Mouse (Mus musculus): Measurements from ENCODE around the gene Hmx3. TPM values are rescaled to one million over a fixed set of nuclear protein-coding genes. Genes with fewer than 3 reads are reported as not detected.
A peak's percentile ranks its signal among the peaks of the same experiment; 100 is the strongest.

Hmx3 gene
- not detected in 2 replicates for polyA plus RNA-seq (2015; fragmentation: Nextera tagmentation; extraction: Ambion mirVana)

- under 1% methylated on average over 62 of the region's 65 CpGs for WGBS
Measured at GRCm38 (mm10) chr7:131542115-131542871, at the start of gene Hmx3. Gene Hmx3 (plus strand): TSS chr7:131542867.

GRCm38 (mm10) chr7:131503739-131504138, 38.9 kb upstream of the Hmx3 start:
- Histone ChIP-seq H3K4me3 (ENCODE audit: low read length) (no peak overlapping the region), H3K9ac (replicated peaks; ENCODE audit: low read length) (no peak overlapping the region), H3K4me1 (ENCODE audit: insufficient read depth, low read length) (no peaks in the 10 kb centered on the region), H3K27me3 (ENCODE audit: insufficient read depth, low read length) (no peaks in the 10 kb centered on the region), H3K27ac (ENCODE audit: low read length) (no peak overlapping the region), H3K36me3 (ENCODE audit: insufficient read depth, low read length) (no peaks in the 10 kb centered on the region), H3K9me3 (ENCODE audit: low read length) (no peaks in the 10 kb centered on the region), H3K4me2 (replicated peaks; ENCODE audit: low read depth, low read length) (no peak overlapping the region)
- WGBS = 67% methylated on average over 2 of the region's 2 CpGs
- ATAC-seq (ENCODE audit: low FRiP score, low TSS enrichment) = no peak

More at GRCm38 (mm10) chr7:131542115-131542871, at the start of gene Hmx3:
- Histone ChIP-seq H3K27me3 (ENCODE audit: insufficient read depth, low read length) (peaks cover 92% of the 10 kb centered on the region), H3K4me3 (ENCODE audit: low read length) (peak within 1 kb of the TSS; percentile 41), H3K4me1 (ENCODE audit: insufficient read depth, low read length) (peaks cover 30% of the 10 kb centered on the region), H3K9me3 (ENCODE audit: low read length) (no peaks in the 10 kb centered on the region), H3K4me2 (replicated peaks; ENCODE audit: low read depth, low read length) (peak within 1 kb of the TSS; percentile 57), H3K9ac (replicated peaks; ENCODE audit: low read length) (no peak within 1 kb of the TSS), H3K36me3 (ENCODE audit: insufficient read depth, low read length) (no peaks in the 10 kb centered on the region), H3K27ac (ENCODE audit: low read length) (no peak within 1 kb of the TSS)
- ATAC-seq (ENCODE audit: low FRiP score, low TSS enrichment) = peak; percentile 52; the same call in 1 of the 2 replicates

GRCm38 (mm10) chr7:131539979-131540378, 2.7 kb upstream of the Hmx3 start:
- no peak overlapping the region for H3K4me2 ChIP-seq (replicated peaks; ENCODE audit: low read depth, low read length)
- no peak; the same call in 1 of the 2 replicates for ATAC-seq (ENCODE audit: low FRiP score, low TSS enrichment)
- 0% methylated on average over 7 of the region's 7 CpGs for WGBS

GRCm38 (mm10) chr7:131541184-131542114, 1.2 kb upstream of the Hmx3 start:
- no peaks in the 10 kb centered on the region for H3K9me3 ChIP-seq (ENCODE audit: low read length)
- H3K4me3 ChIP-seq (ENCODE audit: low read length) = peak overlapping the region; percentile 41
- H3K27ac ChIP-seq (ENCODE audit: low read length) = no peak overlapping the region
- no peak overlapping the region for H3K9ac ChIP-seq (replicated peaks; ENCODE audit: low read length)
- H3K4me2 ChIP-seq (replicated peaks; ENCODE audit: low read depth, low read length) = peak overlapping the region; percentile 57
- under 1% methylated on average over 41 of the region's 41 CpGs for WGBS
- H3K4me1 ChIP-seq (ENCODE audit: insufficient read depth, low read length) = peaks cover 30% of the 10 kb centered on the region
- no peaks in the 10 kb centered on the region for H3K36me3 ChIP-seq (ENCODE audit: insufficient read depth, low read length)
- peaks cover 89% of the 10 kb centered on the region for H3K27me3 ChIP-seq (ENCODE audit: insufficient read depth, low read length)
- ATAC-seq (ENCODE audit: low FRiP score, low TSS enrichment) = no peak

More at GRCm38 (mm10) chr7:131539979-131540378, 2.7 kb upstream of the Hmx3 start:
- Histone ChIP-seq H3K9me3 (ENCODE audit: low read length) (no peaks in the 10 kb centered on the region), H3K36me3 (ENCODE audit: insufficient read depth, low read length) (no peaks in the 10 kb centered on the region), H3K9ac (replicated peaks; ENCODE audit: low read length) (no peak overlapping the region), H3K4me3 (ENCODE audit: low read length) (no peak overlapping the region), H3K27ac (ENCODE audit: low read length) (no peak overlapping the region), H3K4me1 (ENCODE audit: insufficient read depth, low read length) (peaks cover 30% of the 10 kb centered on the region), H3K27me3 (ENCODE audit: insufficient read depth, low read length) (peaks cover 79% of the 10 kb centered on the region)

- Histone ChIP-seq H3K4me2 (replicated peaks; ENCODE audit: low read depth, low read length) (peak overlapping the region; percentile 57), H3K4me1 (ENCODE audit: insufficient read depth, low read length) (peaks cover 30% of the 10 kb centered on the region), H3K27ac (ENCODE audit: low read length) (no peak overlapping the region), H3K36me3 (ENCODE audit: insufficient read depth, low read length) (no peaks in the 10 kb centered on the region), H3K9me3 (ENCODE audit: low read length) (no peaks in the 10 kb centered on the region), H3K27me3 (ENCODE audit: insufficient read depth, low read length) (peaks cover 95% of the 10 kb centered on the region), H3K4me3 (ENCODE audit: low read length) (peak overlapping the region; percentile 41), H3K9ac (replicated peaks; ENCODE audit: low read length) (no peak overlapping the region)
- ATAC-seq (ENCODE audit: low FRiP score, low TSS enrichment) = no peak
- WGBS = under 1% methylated on average over 52 of the region's 71 CpGs
Measured at GRCm38 (mm10) chr7:131542872-131543622, 380 bp downstream of the Hmx3 start.

GRCm38 (mm10) chr7:131543623-131544481, 1.2 kb downstream of the Hmx3 start:
- H3K27ac ChIP-seq (ENCODE audit: low read length) = no peak overlapping the region
- no peak for ATAC-seq (ENCODE audit: low FRiP score, low TSS enrichment)
- under 1% methylated on average over 75 of the region's 75 CpGs for WGBS
- no peak overlapping the region for H3K9ac ChIP-seq (replicated peaks; ENCODE audit: low read length)
- H3K4me1 ChIP-seq (ENCODE audit: insufficient read depth, low read length) = peaks cover 30% of the 10 kb centered on the region
- no peaks in the 10 kb centered on the region for H3K36me3 ChIP-seq (ENCODE audit: insufficient read depth, low read length)
- H3K4me3 ChIP-seq (ENCODE audit: low read length) = peak overlapping the region; percentile 32
- peaks cover 97% of the 10 kb centered on the region for H3K27me3 ChIP-seq (ENCODE audit: insufficient read depth, low read length)
- H3K4me2 ChIP-seq (replicated peaks; ENCODE audit: low read depth, low read length) = peak overlapping the region; percentile 57
- no peaks in the 10 kb centered on the region for H3K9me3 ChIP-seq (ENCODE audit: low read length)

GRCm38 (mm10) chr7:131544871-131545270, 2.2 kb downstream of the Hmx3 start:
- Histone ChIP-seq H3K9me3 (ENCODE audit: low read length) (no peaks in the 10 kb centered on the region), H3K27me3 (ENCODE audit: insufficient read depth, low read length) (peaks cover 96% of the 10 kb centered on the region), H3K27ac (ENCODE audit: low read length) (no peak overlapping the region), H3K4me3 (ENCODE audit: low read length) (no peak overlapping the region), H3K36me3 (ENCODE audit: insufficient read depth, low read length) (no peaks in the 10 kb centered on the region), H3K9ac (replicated peaks; ENCODE audit: low read length) (no peak overlapping the region), H3K4me2 (replicated peaks; ENCODE audit: low read depth, low read length) (no peak overlapping the region), H3K4me1 (ENCODE audit: insufficient read depth, low read length) (peaks cover 30% of the 10 kb centered on the region)
- WGBS = under 1% methylated on average over 5 of the region's 5 CpGs
- no peak for ATAC-seq (ENCODE audit: low FRiP score, low TSS enrichment)

DNA sequence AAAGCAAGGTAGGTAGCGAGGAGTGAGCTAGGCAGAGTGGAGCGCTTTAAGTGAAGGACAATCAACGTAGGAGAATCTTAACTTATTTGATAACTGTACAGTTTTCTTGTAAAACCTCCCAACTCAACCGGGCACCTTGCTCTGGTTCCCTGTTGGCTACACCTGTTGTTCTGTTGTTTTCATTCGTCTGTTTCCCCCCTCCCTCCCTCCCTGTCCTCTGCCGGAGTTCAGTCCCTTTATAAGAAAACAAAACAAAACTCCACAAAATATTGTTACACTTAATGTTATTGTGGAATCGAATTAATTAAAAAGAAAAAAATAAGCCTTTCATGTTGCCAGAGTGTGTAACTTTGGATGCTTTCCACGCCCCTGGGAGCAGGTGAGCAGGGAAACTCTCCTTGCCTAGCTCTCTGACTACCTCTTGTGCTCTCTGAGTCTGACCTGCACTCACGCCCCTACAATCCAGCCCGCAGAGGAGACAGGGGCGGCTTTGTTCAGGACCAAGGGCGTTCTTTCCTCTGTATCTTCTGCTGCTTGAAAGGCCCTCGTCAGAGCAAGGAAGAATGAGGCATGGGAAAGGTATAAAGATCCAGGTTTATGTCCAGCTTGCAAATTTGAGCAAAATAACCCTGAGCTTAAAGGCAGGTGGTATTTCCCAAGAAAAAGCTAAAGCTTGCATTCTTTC, 3.2 kb downstream of the Hmx3 start:
- Histone ChIP-seq H3K9me3 (ENCODE audit: low read length) (no peaks in the 10 kb centered on the region), H3K27me3 (ENCODE audit: insufficient read depth, low read length) (peaks cover 97% of the 10 kb centered on the region), H3K4me1 (ENCODE audit: insufficient read depth, low read length) (peaks cover 30% of the 10 kb centered on the region), H3K27ac (ENCODE audit: low read length) (no peak overlapping the region), H3K4me3 (ENCODE audit: low read length) (no peak overlapping the region), H3K36me3 (ENCODE audit: insufficient read depth, low read length) (no peaks in the 10 kb centered on the region), H3K4me2 (replicated peaks; ENCODE audit: low read depth, low read length) (no peak overlapping the region), H3K9ac (replicated peaks; ENCODE audit: low read length) (no peak overlapping the region)
- ATAC-seq (ENCODE audit: low FRiP score, low TSS enrichment) = no peak
- 1% methylated on average over 13 of the region's 13 CpGs for WGBS
